Mouse (Mus musculus) layer of hippocampus, adult 11-12 months (tissue): ENCODE measurements around the gene Fate1.
A peak's percentile ranks its signal among the peaks of the same experiment; 100 is the strongest.
"Not testable (repeated sequence)": the region's sequence is repeated elsewhere in the genome, so short reads cannot be mapped to it uniquely, and the experiment has no call there.

Experiments used
- DNase-seq: peaks from one replicate; pipeline ENCODE4 v3.0.0; 2022; ENCODE audit warnings: low spot score

Gene Fate1

DNA sequence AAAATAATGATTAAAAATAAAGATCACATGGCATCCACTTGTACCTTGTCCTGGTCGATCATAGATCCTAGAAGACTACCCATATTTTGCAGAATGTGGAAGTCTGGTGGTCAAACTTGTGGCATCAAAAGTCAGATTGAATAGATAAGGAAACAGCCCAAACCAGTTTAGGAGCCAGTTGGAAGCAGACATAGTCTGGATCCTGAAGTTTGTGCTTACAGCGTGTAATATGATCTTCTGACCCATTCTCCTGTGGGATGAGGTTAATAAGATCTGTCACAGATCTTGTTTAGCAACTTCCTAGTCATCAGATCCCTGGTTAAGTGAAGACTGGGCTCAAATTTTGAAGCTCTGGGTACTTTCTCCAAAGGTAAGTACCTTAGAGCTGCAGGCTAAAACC lies at the start of gene Fate1:
Fate1 (plus strand) TSS at position 301 of the 400 bp plus-strand sequence.
- DNase-seq: no peak

DNA sequence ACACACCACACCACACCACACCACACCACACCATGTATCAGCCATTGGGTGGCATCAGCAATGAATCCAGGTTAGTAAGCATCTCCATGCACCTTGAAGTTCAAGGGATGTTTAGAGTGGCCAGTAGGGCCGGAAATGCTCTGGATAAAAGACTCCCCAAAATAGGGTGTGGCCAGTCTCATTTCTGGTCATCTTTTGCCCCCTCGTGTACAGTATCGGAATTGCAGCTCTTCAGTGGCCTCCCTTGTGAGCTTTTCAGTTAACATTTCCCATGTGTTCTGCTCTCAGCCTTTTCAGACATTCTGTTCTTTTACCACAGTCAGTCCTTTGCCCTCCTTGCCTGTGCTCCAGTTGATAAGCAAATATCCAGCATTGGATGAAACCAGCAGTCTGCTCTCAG lies 26.2 kb upstream of the Fate1 start:
- peak; percentile 53 for DNase-seq

DNA sequence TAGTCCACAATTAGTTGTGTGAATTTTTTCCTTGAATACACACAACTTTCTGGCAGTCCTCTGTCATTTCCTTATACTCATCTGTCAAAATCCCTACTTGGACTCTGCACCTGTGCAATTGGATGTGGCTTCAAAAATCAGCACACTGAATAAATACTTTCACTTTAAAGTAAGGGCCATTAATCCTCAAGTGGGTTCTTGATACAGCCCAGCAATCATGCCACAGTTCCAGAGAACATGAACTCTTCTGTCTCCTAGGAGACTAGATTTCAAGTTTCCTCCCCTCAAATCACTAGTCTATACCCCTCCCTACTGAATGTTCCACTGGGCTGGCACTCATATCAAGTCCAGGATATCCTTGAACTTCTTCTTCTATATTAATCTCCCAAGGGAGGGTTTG lies 14.4 kb upstream of the Fate1 start:
- DNase-seq: no peak

DNA sequence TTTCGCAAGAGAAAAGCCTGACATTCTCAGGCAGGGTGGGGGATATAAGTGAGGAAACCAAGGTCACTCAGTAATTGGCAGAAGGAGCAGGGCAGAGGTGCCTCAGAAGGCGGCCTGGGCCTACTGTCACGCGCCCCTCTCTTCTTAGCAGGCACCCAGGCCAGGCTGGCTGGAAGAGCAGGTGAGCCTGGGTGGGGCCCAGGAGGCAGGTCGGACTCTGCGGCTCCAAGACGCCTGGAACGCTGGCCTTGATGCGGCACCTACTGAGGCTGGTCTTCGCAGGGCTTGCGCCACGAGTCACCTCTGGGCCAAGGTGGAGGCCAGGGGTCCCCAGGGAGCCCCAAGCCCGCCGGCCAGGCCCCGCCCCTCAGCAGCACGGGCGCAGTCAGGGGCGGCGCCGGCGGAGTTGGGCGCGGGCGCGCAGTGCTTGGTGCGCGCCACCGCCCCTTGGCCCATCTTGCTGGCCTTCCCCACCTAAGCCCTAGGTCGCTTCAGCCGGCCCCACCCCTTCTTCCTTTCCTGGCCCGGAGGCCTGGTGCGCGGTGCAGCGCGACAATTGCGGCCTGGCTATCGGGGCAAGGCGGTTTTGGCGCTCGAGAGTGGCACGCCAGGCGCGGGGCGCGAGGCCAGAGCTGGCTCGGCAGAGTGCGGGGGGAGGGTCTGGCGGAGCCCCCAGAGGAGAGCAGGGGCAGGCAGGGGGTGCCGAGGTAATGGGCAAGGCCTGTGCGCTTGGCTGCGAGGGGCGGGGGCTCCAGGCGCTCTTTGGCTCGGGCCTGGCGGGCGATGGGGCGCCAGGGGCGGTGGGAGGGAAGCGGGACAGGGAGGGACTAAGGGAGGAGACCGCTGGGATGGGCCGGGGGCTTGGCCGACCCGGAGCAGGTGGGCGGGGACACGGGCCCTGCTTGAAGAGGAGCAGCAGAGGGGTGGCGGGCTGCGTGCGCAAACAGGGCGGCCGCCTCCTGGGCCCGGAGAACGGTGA lies 10.4 kb upstream of the Fate1 start, which contains the start of gene Prrg3:
Prrg3 (plus strand) TSS at position 552 of the 979 bp plus-strand sequence.
- no peak for DNase-seq

DNA sequence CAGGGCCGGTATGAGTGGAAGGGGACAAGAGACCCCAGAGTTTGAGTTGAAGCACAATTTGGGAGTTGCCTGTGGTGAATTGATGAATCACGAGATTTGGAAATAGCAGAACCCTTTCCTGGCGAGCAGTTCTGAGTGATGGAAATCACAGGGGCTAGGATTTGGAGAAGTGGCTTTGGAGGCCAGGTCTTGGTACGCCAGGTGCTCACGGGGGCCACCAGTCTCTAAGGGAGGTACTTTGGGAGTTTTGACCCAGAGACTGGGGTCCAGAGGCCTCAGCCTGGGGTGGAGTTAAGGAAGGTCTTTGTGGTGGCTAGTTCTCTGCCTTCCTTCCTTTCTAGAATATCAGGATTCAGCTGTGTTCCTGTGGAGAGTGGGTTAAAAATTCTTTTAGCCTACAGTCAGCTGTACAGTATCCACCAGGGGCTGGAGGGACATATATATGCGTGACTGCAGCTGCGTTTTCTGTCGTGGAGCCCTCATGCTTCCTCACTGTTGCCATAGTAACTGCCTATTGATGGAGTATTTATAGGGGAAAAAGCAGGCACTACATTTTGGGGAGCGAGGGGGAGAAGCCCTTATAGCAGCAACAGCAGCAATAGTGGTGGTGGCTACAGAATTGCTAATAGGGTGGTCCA lies 9.4 kb upstream of the Fate1 start:
- DNase-seq: no peak

DNA sequence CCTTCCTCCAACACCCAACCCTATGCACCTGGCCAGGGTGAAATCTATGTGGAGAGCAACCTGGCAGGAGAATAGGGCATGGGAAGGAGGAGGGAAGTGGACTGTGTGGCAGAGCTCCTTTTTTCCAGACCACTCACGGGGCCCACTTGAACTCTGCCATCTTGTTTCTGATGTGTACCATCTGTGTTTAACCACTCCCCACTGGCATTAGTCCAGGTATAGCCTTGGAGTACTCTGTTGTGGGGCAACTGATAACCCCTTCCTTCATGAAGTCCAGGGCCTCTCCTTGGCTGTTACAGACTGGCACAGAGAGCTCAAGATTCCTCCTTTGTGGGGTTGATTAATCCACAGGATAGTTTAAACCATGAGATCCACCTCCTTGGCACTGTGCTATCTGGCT lies 4.6 kb upstream of the Fate1 start:
- DNase-seq: no peak

DNA sequence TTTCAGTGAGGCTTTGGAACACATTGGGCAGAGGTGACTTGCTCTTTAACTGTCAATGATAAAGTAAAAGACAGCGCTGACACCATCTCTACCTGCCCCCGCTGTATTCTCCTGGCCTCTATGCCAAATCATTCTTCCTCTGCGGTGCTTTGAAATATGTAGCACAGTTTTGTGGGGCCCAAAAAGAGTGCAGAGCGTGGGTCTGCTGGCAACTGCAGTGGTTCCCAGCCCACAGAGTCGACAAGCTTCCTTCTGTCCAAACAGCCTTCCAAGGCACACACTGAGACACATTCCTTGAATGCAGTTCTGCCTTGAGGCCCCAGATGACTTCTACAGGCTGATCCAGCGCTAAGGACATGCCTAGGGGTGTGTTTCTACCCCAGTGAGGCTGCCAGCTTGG lies 4.0 kb upstream of the Fate1 start:
- DNase-seq: no peak

DNA sequence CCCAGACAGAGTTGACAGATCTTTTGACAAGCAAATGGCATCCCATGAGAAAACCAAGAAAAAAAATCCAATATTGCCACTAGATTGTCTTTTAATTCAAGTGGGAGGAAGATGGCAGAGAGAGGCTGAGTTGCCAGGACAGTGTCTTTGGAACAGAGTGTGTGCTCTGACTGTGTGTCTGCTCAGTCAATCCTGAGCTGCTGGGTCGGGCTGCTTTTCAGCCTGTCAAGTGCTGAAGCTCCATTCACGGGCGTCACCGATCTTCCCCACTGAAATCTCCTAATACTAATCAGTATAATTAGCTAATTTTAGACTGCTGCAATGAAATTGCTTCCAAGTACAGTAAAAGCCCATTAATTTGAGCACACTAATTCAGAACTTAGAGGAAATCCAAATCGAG lies 1.5 kb upstream of the Fate1 start:
- no peak for DNase-seq

DNA sequence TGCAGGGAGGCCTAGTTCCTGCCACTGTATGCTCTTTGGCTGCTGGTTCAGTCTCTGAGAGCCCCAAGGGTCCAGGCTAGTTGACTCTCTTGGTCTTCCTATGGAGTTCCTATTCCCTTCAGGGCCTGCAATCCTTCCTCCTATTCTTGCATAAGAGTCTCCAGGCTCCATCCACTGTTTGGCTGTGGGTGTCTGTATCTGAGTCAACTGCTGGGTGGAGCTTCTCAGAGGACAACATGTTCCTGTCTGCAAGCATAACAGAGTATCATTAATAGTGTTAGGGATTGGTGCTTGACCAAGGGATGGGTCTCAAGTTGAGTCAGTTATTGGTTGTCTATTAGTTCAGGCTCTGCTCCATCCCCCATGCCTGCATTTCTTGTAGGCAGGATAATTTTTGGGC lies 4.9 kb downstream of the Fate1 start:
- DNase-seq: not testable (repeated sequence)

DNA sequence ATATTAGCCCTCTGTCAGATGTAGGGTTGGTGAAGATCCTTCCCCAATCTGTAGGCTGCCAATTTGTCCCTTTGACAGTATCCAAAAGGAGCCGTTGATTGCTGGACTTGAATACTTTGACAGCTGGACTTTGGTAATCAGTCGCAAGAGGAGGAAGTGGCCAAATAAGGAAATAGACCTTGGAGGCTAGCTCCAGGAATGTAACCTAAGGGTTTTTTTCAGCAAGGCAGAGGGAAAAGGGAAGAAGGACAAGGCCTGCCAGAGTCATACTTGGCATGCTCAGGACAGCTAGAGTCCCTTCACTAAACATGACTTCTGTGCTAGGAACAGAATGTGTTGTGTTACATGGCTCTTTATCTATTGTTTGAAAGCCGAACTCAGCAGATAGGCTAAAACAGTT lies 7.7 kb downstream of the Fate1 start:
- no peak for DNase-seq

DNA sequence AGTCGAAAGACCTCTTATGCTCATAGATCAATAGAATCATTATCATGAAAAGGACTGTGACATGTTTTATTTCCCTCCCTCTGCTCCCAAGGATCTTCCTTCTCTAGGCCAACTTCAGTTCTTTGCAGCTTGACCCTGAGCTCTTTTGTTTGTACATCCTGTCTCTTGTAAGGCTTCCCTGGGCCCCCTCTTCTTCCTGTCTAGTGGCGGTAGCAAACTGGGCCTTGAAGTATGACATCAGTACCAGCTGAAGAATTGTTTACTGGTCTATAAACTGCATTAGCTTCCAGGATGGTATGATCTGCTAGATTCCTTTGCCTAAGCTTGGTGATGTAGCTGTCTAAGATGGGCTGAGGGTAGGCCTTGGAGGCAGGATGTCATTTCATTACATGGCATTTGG lies 8.5 kb downstream of the Fate1 start:
- no peak for DNase-seq

DNA sequence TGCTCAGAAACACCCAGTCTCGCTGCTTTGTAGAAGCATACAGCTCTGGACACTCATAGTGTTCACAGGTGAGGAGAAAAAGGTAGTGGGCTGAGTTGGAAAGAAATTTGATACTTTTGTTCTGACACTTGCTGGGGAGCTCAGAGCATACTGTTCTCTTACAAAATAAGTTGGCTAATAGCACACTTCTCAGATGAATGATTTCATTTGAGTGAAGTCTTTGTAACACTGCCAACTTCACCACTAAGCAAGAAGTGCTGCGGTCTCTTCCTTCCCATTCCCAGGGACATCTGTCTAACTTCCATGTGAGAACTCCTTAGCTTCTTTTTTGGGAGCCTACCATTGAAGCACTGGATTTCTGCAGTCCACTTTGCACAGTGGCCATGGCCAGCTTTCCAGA lies 10.4 kb downstream of the Fate1 start:
- DNase-seq: no peak

DNA sequence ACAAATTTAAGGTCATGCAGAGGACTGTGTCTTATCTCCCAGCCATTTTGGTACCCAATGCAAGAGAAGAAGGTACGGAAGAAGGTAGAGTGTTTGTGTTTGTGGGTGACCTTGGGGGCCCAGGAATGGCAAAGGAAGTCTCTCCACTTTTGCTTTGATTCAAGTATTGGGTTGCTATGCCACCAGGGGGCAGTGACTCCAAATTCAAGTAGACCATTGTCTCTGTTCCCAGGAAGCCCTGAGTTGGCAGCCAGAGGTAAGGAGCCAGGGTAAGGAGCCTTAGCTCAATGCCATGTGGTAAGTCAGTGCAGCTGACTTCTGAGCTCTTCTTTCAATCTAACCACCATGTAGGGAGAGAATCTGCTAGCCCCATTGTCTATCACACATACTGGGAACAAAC lies 11.0 kb downstream of the Fate1 start:
- DNase-seq: no peak

DNA sequence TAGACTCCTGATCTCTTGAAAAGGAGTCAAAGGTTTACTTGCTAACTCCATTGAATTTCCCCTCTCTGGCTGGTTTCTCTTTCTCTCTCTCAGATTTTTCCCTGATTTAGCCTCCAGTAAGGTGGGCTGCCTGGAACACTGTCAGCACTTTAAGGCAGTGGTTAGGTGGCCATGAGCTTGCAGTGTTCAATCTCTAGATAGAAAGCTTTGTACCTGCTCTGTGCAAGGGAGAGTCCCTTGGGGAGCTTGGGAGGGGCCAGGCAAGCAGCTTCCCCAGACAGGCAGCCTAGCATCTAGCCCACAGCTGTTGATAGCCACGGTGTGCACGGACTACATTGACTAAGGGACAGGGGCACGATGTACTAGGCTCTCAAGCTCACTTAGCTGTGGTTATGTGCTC lies 18.8 kb downstream of the Fate1 start, which contains the start of gene Cnga2:
Cnga2 (plus strand) TSS at position 301 of the 400 bp plus-strand sequence.
- DNase-seq: no peak

DNA sequence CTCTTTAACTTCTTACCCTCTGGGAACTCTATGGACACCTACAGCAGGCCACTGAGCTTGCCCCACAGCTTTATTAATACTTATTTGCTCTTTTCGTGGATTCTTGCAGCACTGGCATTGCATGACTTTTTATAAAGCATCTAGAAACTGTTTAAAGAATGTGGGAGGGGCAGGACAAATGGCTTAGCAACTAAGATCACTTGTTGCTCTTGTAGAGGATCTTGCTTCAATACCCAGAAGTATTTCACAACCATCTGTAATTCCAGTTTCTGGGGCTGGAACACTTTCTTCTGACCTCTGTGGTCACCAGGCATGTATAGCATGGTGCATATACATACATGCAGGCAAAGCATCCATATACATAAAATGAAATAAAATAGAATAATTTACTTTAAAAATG lies 23.2 kb downstream of the Fate1 start:
- DNase-seq: no peak

DNA sequence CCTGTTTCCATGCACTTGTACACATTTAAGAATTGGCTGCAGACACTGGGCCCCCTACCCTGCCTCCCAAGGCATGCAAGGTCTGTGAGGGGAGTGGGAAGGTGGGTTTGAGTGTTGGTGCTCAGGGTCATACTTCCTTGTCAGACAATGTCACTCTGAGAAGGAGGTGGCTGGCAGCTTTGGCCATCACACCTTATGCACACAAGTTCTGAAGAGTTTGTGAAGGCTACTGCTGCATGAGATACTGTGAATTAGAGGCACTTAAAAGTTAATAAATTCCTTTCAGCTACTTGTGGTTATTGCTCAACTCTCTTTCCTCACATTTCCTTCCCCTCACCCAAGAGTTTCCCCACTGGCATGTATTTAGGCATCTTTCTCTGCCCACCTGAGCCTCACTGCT lies 37.1 kb downstream of the Fate1 start:
- no peak for DNase-seq

DNA sequence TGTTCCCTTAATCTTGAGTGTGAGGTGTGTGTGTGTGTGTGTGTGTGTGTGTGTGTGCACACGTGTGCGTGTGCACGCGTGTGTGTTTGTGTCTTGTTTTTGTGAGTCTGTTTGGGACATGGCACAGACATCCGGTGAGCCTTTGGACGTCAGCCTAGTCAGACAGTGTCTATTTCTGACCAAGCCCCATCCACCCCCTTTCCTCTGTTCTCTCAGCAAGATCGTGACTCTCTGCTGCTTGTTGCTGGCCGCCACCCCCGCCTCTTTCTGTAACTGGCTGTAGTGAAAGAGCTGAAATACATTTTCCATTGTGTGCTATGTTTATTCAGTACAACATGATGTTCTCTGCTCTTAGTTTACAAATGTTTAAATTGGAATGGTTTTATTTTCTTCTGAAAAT lies 39.5 kb downstream of the Fate1 start:
- peak; percentile 46 for DNase-seq

DNA sequence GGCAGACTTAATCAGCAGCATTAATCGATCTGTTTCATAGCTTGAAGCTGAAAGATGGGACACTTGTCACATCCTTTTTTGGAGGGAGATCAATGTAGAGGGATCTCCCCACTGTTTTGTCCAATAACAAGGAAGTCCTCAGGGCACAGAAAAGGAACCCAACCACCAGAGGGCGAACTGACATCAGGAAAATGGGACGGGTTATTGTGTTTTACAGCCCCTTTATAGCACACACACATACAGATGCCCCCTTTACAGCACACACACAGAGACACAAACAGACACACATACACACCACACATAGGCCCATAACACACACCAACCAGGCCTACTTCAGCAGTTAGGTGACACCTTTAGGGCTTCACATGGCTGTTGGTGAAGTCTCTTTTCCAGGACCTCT lies 40.0 kb downstream of the Fate1 start:
- DNase-seq: peak; percentile 53

DNA sequence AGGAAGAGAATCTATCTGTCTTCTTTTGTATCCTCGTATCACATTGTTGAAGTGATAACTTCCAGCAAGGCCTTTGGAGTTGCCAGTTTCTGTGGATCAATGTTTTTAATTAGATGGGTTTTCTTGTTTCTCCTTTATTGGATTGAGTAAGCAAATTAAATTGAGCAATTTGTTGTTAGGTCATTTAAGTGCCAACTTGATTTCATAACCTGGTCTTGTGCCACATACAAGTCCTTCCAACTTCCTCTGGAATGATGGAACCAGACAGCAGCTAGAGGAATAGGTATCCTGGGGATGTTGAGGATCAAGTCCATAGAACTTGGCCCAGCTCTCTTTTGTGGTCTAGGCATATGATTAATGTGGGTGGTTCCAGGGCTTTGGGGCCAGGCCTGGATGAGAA lies 49.5 kb downstream of the Fate1 start:
- DNase-seq: no peak

DNA sequence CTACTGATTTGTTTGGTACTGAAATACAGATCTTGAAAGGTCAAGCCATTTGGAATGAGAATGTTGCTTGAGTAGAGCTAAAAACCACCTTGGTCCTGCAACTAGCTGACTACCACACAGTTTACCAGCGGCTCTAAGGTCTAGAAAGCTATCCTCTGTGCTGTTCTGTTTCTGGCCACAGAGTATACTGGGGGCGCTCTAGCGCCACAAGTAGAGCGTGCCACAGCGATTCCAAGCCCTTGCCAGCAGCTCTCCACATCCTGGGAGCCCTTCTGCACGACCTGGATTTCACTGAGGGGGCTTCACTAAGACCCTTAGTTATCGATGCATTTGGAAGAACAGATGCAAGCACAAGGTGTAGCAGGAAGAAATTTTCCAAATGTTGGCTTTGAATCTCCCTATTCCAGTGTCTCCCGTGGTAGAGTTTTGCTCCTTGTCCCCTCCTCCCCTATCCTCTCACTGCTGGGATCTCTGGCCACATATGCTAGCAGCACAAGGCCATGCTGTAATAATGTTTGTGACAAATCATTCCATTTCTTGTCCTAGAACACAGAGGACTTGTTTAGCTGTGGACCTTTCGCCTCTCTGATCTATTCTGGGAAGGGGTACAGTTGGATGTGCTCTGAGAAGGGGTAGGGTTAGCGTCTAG lies 50.1 kb downstream of the Fate1 start:
- DNase-seq: peak; percentile 46

DNA sequence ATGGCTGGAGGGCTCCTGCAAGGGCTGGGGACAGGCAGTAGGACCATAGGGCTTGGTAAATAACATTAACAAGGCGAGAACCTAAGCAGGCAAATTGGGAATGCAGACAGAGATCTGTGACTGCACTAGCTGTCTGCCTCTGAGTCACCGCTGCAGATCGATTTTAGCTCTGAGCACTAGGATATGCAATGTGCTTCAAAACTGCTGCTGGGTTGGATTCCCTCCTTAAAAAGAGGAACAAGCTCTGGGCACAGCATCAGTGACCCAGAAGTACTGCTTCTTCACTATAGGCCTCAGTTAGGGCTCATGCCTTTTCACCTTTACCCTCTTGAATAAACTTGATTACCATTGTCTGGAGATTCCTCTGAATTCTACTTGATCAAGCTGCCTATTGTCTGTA lies 50.8 kb downstream of the Fate1 start:
- DNase-seq: no peak
